Mouse (Mus musculus) kidney, adult 2 months (tissue): Measurements from ENCODE around the gene Rfc3.

Source experiments
- CTCF ChIP-seq: fragments of 200-500 bp; conservative IDR thresholded peaks from 2 replicates; pipeline ENCODE4 v1.5.1; 2011; ENCODE audit warnings: low read depth, mild to moderate bottlenecking, control low read depth, low read length, moderate library complexity, mixed read lengths; ENCODE audit not compliant: insufficient read depth, insufficient read length
- POLR2A ChIP-seq: fragments of 200-500 bp; IDR thresholded peaks from one replicate; pipeline ENCODE4 v1.6.1; 2011; ENCODE audit warnings: low read depth, low read length, control low read depth

GRCm38 (mm10) chr5:151650700-151651410 lies at the start of gene Rfc3:
- TF ChIP-seq CTCF (peak; percentile 77), POLR2A (no peak)
